Mouse (Mus musculus) G1E (cell line): Measurements from ENCODE around the gene Fry. TPM values are rescaled to one million over a fixed set of nuclear protein-coding genes. Genes with fewer than 3 reads are reported as not detected.

Experiments
- ATAC-seq: 2 replicates; pipeline ENCODE4 v1.8.0; 2016; ENCODE audit warnings: mild to moderate bottlenecking; ENCODE audit not compliant: insufficient number of reproducible peaks, poor library complexity, low FRiP score, severe bottlenecking; ENCODE audit errors: extremely low read depth
- DNase-seq: peaks from one replicate; pipeline ENCODE4 v3.0.0; 2012; ENCODE audit warnings: low spot score
- H3K27me3 ChIP-seq: 2 replicates; pipeline ENCODE4 v1.6.1; 2012; ENCODE audit warnings: mild to moderate bottlenecking, low read length, inconsistent platforms; ENCODE audit not compliant: insufficient read depth
- H3K36me3 ChIP-seq: replicated peaks from 2 replicates; pipeline ENCODE3; 2012; ENCODE audit warnings: mild to moderate bottlenecking, inconsistent platforms
- H3K4me1 ChIP-seq: 2 replicates; pipeline ENCODE4 v1.6.1; 2012; ENCODE audit warnings: low read depth, low read length, inconsistent platforms, mixed read lengths; ENCODE audit not compliant: insufficient read depth
- H3K4me3 ChIP-seq: 2 replicates; pipeline ENCODE4 v1.5.1; 2012; ENCODE audit warnings: low read depth, mild to moderate bottlenecking, inconsistent platforms, low read length, moderate library complexity, mixed read lengths
- H3K9me3 ChIP-seq: replicated peaks from 2 replicates; pipeline ENCODE4 v1.6.1; 2012; ENCODE audit warnings: inconsistent platforms
- CTCF ChIP-seq: IDR thresholded peaks from 2 replicates; pipeline ENCODE4 v1.5.1; 2012; ENCODE audit warnings: low read depth, low read length, inconsistent platforms, mixed read lengths
- GATA1 ChIP-seq: IDR thresholded peaks from 2 replicates; pipeline ENCODE4 v1.6.1; 2012; ENCODE audit warnings: borderline replicate concordance, low read length, inconsistent platforms, mixed read lengths
- GATA2 ChIP-seq: IDR thresholded peaks from 2 replicates; pipeline ENCODE4 v1.6.1; 2012; ENCODE audit warnings: low read depth, low read length, inconsistent platforms, borderline replicate concordance
- POLR2AphosphoS5 ChIP-seq: IDR thresholded peaks from 2 replicates; pipeline ENCODE4 v1.6.1; 2012; ENCODE audit warnings: low read depth, low read length, inconsistent platforms; ENCODE audit not compliant: insufficient replicate concordance
- TAL1 ChIP-seq: conservative IDR thresholded peaks from 2 replicates; pipeline ENCODE4 v1.6.1; 2012; ENCODE audit warnings: low read depth, low read length, inconsistent platforms, mixed read lengths
- polyA plus RNA-seq: library from polyadenylated mRNA; stranded (reverse); fragments of >175 nt; gene quantifications from 2 replicates; pipeline ENCODE4 v1.2.3, GENCODE M21; 2012
- total RNA-seq, 2 experiments: library from RNA; stranded (forward) in 1 of 2; stranded (reverse) in 1 of 2; fragments of 200-1000 nt in 1 of 2; fragments of >200 nt in 1 of 2; fragmentation: Nextera tagmentation in 1 of 2; gene quantifications; 2 replicates each; pipeline ENCODE4 v1.2.3; 2014 to 2017

Fry gene
- total and polyA plus RNA-seq, 3 experiments: 2.6 to 5.5 (median 2.7) TPM

DNA sequence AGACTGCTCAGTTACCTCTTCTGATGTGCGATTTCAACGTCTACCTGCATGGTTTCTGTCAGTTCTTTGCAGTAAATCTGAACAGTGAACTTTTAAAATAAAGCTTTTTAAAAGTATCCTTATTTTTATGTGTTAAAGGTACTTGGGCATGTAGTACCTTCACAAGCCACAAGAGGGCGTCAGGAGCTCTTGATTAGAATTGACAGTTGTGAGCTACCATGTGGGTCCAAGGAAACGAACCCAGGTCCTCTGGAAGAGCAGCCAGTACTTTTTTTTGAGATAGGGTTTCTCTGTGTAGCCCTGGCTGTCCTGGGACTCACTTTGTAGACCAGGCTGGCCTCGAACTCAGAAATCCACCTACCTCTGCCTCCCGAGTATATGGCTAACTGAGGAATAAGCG lies 323.2 kb downstream of the Fry start:
- H3K27me3 ChIP-seq: no peaks in the 10 kb centered on the region
- H3K4me3 ChIP-seq: no peak overlapping the region
- H3K36me3 ChIP-seq: no peaks in the 10 kb centered on the region
- ATAC-seq (no peak), DNase-seq (no peak)
- no peaks in the 10 kb centered on the region for H3K9me3 ChIP-seq
- no peak for TF ChIP-seq TAL1
- TF ChIP-seq CTCF: peak; percentile 73
- TF ChIP-seq GATA1: no peak
- no peak for TF ChIP-seq POLR2AphosphoS5
- H3K4me1 ChIP-seq: no peaks in the 10 kb centered on the region

DNA sequence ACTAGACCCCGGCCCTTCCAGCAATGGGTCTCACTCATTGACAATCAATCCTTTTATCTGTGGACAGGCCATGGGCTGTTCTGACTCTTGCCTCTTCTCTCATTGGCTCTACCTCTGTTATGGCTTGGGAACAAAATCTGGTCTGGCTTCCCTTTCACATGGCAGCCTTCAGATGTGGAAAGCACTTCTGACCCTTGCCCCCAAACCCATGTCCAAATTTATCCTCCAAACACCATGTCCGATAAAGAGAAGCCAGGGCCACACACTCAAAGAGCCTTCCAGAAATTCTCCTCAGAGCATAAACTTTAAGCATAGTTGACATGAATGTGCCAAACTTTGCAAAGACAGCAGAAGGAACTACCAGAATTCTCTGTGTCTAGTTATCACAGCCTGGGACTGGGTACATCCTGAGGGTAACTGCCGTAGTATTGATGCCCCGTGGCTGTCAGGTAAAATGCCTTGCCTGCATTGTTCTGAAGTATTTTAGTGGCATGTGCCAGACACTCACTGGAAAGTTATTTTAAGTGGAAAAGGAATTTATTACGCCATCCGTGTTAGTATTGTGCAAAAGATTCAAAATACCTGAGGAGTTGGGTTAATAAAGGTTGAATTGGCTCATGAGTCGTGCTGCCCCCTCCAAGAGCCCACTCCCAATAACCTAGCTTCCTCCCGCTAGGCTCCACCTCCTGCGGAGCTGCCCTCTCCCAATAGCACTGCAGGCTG lies 333.0 kb downstream of the Fry start:
- no peaks in the 10 kb centered on the region for H3K4me1 ChIP-seq
- DNase-seq (no peak), ATAC-seq (no peak)
- peaks cover 3% of the 10 kb centered on the region; the same call in 1 of the 2 replicates for H3K27me3 ChIP-seq
- H3K4me3 ChIP-seq: no peak overlapping the region
- H3K9me3 ChIP-seq: peaks cover 15% of the 10 kb centered on the region
- TF ChIP-seq CTCF (no peak), TAL1 (no peak), GATA2 (no peak), POLR2AphosphoS5 (no peak), GATA1 (no peak)
- H3K36me3 ChIP-seq: no peaks in the 10 kb centered on the region

DNA sequence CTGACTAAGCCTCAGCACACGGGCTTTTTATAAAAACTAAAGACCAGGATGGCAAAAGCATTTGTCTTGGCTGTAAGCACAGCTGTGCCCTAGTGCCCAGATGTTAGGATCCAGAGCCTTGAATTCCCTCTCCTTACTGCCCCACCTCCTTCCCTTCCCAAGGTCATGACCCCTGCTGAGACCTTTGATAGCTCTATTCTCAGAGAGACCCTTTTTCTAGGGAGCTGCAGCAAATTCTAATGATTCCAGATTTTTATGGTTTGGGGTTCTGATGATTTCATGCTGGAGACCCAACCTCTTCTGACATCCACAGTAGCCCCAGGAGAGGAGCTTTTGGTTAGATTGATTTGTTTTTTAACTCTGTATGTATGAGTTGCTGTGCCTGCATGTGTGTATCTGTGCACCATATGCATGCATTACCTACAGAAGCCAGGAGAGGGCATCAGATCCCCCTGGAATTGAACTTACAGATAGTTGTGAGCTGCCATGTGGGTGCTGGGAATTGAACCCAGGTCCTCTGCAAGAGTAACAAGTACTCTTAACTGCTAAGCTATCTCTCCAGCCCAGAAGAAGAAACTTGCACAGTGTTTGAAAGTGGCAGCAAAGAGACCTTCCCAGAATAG lies 333.7 kb downstream of the Fry start:
- H3K4me1 ChIP-seq: no peaks in the 10 kb centered on the region
- no peaks in the 10 kb centered on the region for H3K36me3 ChIP-seq
- H3K27me3 ChIP-seq: no peaks in the 10 kb centered on the region
- peaks cover 15% of the 10 kb centered on the region for H3K9me3 ChIP-seq
- H3K4me3 ChIP-seq: no peak overlapping the region
- ATAC-seq: no peak
- DNase-seq: no peak
- TF ChIP-seq POLR2AphosphoS5: no peak

DNA sequence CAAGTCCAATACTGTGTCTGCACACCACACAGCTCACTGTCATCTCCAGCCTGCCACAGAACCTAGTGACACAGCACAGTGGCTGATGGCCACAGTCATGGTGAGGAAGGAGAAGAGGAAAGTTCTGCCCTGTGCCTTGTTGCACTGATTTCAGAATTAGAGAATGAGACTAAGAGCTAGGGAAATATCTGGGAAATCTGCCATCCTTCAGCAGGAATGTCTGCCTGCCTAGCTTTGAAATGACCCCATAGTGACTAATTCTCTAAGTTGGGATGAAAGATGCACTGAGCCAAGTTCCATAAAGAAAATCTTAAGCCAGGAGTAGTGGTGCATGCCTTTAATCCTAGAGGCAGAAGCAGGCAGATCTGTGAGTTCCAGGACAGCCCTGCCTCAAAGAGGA lies 334.2 kb downstream of the Fry start:
- Histone ChIP-seq H3K9me3 (peaks cover 15% of the 10 kb centered on the region), H3K4me3 (no peak overlapping the region), H3K27me3 (no peaks in the 10 kb centered on the region), H3K4me1 (no peaks in the 10 kb centered on the region), H3K36me3 (no peaks in the 10 kb centered on the region)
- DNase-seq (no peak), ATAC-seq (no peak)
- no peak for TF ChIP-seq POLR2AphosphoS5
- no peak for TF ChIP-seq GATA2
- no peak for TF ChIP-seq GATA1

DNA sequence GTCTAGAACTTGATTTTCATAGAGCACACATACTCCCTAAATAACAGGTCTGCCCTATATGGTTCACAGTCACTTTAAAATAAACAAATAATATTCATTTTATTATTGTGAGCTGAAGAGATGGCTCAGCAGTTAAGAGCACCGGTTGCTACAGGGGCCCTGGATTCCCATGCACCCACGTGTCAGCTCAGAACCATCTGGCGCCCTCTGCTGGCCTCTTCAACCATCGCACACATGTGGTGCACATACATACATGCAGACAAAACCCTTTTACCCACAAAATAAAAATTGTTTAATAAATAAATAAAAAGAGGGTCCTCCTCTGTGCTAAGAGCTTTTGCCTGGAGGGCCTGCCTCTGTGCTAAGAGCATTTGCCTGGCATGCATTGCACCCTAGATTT lies 335.0 kb downstream of the Fry start:
- Histone ChIP-seq H3K36me3 (no peaks in the 10 kb centered on the region), H3K9me3 (peaks cover 15% of the 10 kb centered on the region), H3K4me3 (no peak overlapping the region), H3K27me3 (no peaks in the 10 kb centered on the region), H3K4me1 (no peaks in the 10 kb centered on the region)
- DNase-seq (no peak), ATAC-seq (no peak)
- TF ChIP-seq GATA2: no peak
- TF ChIP-seq CTCF: no peak
- no peak for TF ChIP-seq TAL1
- TF ChIP-seq GATA1: no peak

DNA sequence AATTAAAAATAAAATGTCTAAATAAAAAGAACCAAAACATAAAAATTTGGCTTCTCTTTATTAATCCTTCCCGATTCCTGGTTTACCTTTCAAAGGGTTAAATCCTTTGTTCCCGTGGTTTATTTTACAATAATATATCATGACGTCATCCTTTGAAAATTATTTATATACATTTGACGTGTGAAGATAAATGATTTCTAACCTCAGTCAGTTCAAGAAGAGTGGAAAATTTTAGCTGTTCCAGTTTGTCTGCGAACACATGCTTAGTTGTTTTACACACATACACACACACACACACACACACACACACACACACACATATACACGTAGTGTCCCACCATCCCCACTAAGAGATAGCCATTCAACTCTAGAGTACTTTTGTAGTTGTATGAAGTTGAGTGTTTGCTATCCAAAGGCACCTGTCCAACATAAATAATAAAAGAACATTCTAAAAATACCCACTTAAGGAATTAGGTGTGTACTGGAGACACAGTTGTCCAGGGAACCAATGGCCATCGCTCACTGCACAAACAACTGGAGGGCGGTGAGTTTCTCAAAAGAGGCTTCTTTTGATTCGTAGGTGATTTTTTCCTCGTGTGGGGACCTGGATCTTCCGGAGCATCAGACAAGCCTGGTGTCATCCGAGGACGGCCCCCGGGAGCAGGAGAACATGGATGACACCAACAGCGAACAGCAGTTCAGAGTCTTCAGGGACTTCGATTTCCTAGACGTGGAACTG lies 338.9 kb downstream of the Fry start:
- Histone ChIP-seq H3K27me3 (no peaks in the 10 kb centered on the region), H3K4me3 (no peak overlapping the region), H3K9me3 (peaks cover 14% of the 10 kb centered on the region), H3K4me1 (no peaks in the 10 kb centered on the region), H3K36me3 (no peaks in the 10 kb centered on the region)
- ATAC-seq (no peak), DNase-seq (no peak)
- TF ChIP-seq GATA1: no peak
